Mouse (Mus musculus) frontal cortex, postnatal 14 days (tissue): Measurements from ENCODE around the gene Tmem98.

Source experiments
- DNase-seq, 2 experiments: peaks; one replicate each; pipeline ENCODE4 v3.0.0; 2022; ENCODE audit warnings: low spot score in 2 of 2

The Tmem98 gene

GRCm38 (mm10) chr11:80791677-80792432, 18.1 kb upstream of the Tmem98 start:
- no peak for DNase-seq

- no peak for DNase-seq
Observed at GRCm38 (mm10) chr11:80793386-80793785, 16.6 kb upstream of the Tmem98 start.

DNA sequence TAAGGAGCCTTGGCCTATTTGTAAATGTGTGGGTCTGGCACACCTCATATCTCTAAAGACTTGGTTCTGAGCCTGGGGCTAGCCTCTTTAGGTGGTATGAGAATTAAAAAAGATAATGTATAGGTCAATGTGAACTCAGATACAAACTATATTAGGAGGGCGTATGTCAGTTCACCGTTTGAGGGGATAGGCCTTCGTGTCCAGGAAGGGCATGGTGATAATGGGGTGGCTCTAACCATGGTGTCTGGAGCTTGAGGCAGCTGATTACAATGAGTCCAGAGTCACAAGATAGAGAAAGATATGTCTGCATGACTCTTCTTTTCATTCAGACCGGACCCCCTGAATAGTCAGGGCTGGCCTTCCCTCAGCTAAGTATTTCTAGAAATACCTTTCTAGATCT, 15.7 kb upstream of the Tmem98 start:
- DNase-seq: no peak

GRCm38 (mm10) chr11:80795431-80795830, 14.5 kb upstream of the Tmem98 start:
- DNase-seq: no peak

GRCm38 (mm10) chr11:80799979-80800378, 10.0 kb upstream of the Tmem98 start:
- DNase-seq: no peak

GRCm38 (mm10) chr11:80802706-80803105, 7.3 kb upstream of the Tmem98 start:
- DNase-seq: no peak

- DNase-seq: no peak
Observed at GRCm38 (mm10) chr11:80808551-80809070, 1.4 kb upstream of the Tmem98 start.

DNA sequence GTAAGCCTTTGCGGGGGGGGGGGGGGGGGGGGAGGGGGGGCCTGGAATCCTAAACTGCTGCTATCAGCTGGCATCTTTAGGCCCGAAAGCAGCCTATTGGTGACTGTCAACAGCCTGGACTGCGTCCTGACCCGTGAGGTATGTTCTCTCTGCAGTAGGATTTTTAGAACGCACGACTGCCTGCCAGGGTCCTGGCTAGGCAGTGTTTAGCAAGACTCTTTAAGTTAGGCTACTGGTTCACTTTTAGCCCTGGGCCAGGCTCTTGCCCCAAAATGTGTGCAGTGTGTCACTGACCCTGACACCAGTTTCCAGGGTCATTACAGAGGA, 346 bp upstream of the Tmem98 start:
- DNase-seq: no peak

- no peak for DNase-seq
Observed at GRCm38 (mm10) chr11:80811156-80811555, 1.2 kb downstream of the Tmem98 start.

DNA sequence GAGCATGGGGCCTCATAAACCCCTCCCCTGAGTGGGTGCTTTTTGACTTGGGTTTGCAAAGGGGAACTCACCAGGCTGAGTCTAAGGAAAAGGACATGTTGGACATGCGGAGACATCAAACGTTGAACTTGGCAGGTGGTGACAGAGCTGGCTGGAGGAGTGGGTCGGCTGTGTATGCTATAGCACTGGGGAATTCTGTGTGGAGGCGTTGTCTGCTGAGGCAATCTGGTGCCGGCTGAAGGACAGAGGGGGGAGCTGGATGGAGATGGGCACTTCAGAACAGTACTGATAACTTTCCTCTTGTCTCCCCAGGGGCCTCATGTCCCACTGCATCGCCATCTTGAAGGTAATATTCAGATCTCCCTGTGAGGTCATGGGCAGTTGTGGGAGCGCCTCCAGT, 5.4 kb downstream of the Tmem98 start:
- no peak for DNase-seq

DNA sequence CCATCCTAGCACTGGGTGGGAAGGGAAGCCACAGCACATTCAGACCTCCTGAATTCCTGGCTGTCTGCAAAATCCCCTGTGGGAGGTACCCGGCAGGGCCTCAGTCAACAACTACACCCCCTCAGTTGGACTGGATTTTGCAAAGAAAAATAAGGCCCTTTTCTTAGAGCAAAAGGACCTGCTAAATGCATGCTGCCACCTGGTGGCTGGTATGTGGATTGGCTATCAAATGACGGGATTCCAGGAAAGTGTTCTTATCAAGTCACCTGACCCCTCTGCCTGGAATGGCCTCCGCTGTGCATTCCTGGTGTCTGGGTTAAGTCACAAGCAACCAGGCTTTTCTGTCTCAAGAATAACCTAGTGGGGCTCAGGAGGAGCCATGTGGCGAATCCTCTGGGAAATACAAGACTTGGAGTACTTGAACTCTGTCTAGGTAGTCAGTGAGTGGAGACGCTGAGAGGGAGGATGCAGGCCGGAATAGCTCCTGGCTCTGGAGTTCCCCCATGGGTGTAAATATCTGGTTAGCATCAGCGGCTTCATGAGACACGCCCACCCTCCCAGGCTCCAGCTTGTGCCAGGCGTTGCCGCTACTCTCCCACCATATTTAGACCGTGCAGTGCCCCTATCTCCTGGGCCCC, 8.2 kb downstream of the Tmem98 start:
- peak; percentile 38 to 54 for DNase-seq

DNA sequence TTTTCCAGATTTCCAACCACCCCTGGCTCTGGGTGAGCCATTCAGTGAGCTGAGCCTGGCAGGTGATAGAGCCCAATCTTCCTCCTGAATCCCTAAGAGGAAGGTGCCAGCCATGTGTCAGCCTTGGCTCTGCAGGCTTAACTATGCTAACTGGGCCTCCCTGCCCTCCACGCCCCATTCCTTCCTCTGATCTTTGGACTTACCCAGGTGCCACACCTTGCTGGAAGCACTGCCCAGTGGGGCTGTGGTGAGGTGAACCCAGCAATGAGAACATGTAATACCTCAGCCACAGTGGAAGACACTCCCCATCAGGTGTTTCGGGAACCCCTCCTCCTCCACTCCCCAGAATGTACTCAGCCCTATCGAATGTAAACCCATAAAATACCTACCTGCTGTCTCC, 10.1 kb downstream of the Tmem98 start:
- DNase-seq: no peak

GRCm38 (mm10) chr11:80821296-80821695, 11.3 kb downstream of the Tmem98 start:
- peak in 1 of 2 experiments; percentile 41 for DNase-seq

DNA sequence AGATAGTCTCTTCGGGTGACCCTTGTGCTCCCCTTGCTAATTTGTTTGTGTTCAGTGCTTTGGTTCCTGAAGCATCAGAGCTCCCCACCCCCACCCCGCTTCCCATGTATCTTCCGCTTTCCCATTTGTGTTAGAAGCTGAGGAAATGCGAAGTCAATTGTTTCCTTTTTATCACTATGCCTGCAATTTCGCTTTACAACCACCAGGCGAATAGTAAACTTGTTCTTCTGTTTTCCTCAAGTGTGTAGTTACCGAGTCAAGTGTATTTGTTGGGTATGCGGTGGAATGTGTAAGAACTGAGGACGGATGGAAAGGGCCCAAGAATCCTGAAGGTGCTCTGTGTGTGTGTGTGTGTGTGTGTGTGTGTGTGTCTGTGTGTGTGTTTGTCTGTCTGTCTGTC, 11.8 kb downstream of the Tmem98 start:
- DNase-seq: no peak

DNA sequence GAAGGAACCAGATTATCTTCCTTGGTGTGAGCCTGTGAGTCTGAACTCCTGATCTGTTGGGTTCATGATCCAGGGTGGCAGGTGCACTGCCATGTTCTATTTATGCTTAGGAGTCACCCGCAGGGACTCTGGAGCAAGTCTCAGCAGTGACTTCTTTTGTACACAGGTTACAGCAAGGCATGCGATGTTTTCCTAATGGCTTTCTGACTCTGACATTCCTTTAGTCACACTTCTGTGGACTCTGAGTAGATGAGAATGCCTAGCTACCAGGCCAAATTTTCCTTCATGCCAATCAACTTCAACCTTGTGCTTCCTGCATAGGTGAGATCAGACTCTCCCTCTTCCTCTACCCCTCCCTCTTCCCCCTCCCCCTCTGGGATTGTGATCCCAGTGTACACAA, 25.4 kb downstream of the Tmem98 start:
- no peak for DNase-seq

GRCm38 (mm10) chr11:80835841-80836240, 25.9 kb downstream of the Tmem98 start:
- DNase-seq: no peak

GRCm38 (mm10) chr11:80838724-80839123, 28.7 kb downstream of the Tmem98 start:
- DNase-seq: no peak

DNA sequence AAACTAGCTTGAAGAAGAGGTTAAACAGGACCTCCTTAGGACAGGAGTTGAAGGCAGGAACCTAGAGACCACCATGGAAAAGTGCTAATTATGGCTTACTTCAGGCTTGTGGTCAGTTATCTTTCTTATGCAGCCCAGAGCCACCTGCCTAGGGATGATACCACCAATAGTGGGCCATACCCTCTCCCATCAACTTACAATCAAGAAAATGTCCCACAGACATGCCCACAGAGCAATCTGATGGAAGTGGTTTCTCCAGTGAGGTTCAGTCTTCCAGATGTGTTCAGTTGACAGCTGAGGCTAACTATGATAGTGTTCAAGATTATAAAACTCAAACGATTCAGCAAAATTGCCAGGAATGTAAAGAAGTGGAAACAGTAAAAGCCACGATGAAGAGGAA, 33.5 kb downstream of the Tmem98 start:
- no peak for DNase-seq

DNA sequence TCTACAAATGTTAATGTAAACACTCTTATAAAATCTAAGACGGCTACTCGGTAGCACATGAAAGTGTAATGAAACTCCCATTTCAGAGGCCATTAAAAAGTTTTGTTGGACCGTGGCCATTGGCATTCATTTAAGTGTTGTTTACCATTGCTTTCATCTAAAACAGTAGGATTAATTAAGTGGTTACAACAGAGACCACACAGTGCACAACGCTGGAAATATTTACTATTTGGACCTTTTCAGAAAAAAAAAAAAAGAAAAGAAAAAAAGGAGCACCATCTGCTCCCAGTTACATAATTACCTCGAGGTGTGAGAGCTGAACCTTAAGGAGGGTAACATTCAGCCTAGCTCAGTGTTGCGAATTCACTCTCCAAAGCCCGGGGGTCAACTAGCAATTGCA, 35.5 kb downstream of the Tmem98 start:
- no peak for DNase-seq

DNA sequence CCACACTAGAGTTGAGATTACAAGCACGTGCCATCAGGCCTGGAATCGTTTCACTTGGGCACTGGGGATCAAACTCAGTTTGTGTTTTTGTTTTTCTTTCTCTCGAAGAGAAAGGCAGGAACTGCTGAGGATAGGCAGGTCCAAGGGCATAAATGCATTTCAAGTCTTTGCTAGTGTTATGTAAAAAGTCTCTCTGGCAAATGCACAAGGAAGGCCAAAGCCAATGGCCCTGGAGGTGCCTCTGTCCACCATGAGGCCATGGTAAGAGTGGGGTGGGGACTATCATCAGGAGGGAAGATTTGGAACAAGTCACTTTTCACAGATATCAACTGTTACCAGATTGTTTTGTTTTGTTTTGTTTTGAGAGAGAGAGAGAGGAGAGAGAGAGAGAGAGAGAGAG, 36.1 kb downstream of the Tmem98 start:
- no peak for DNase-seq

- DNase-seq: no peak
Observed at GRCm38 (mm10) chr11:80848131-80848530, 38.2 kb downstream of the Tmem98 start.

GRCm38 (mm10) chr11:80851859-80852258, 41.9 kb downstream of the Tmem98 start:
- no peak for DNase-seq

GRCm38 (mm10) chr11:80853014-80853413, 43.0 kb downstream of the Tmem98 start:
- DNase-seq: no peak
